Mouse (Mus musculus) brain, embryonic 14.5 days (tissue): ENCODE measurements around the gene Cd52.

Experiments used
- CTCF ChIP-seq: fragments of 200-500 bp; IDR thresholded peaks from 2 replicates; pipeline ENCODE4 v1.5.1; 2012; ENCODE audit warnings: inconsistent platforms, mild to moderate bottlenecking, moderate library complexity, borderline replicate concordance; ENCODE audit not compliant: insufficient read depth, insufficient read length; ENCODE audit errors: extremely low read depth
- POLR2A ChIP-seq: fragments of 200-500 bp; IDR thresholded peaks from 2 replicates; pipeline ENCODE4 v1.6.1; 2012; ENCODE audit warnings: mild to moderate bottlenecking, inconsistent platforms, borderline replicate concordance; ENCODE audit not compliant: poor library complexity, insufficient read depth, insufficient read length, severe bottlenecking; ENCODE audit errors: extremely low read depth

DNA sequence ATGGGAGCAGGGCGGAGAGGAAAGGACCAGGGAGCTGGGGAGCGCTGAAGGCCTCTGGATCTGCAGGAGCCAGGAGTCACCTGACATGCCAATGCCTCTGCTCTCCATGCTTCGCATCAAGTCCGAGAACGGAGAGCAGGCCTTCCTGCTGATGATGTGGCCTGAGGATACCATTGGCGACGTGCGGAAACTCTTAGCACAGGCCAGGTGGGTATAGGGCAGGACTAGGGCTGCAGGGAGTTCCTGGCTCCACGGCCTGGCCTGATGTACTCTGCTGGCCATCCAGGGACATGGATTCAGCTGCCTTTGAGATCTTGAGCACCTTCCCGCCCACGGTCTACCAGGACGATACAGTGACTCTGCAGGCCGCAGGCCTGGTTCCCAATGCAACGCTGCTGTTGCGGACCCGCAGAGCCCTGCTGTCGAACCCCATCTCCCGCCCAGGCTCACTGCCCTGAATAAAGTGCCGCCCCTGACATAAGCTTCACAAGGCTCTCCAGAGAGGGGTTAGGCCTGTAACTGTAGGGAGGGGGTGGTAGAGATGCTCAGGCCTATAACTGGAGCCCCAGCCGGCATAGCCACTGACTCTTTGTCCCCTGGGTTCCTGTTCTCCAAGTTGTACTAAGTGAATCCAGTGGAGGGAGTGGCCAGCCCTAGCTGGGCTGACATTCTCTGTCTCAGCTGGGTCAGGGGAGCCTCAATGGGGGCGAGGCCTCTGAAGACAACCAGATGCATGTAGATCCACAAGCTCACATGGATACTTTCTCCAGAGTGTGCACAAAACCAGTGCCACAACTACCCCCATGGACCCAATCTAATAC, 31.6 kb upstream of the Cd52 start:
- TF ChIP-seq POLR2A (no peak), CTCF (no peak)
